Mouse (Mus musculus) limb, embryonic 10.5 days (tissue): ENCODE results near the gene Rnf128. TPM values are rescaled to one million over a fixed set of nuclear protein-coding genes. Genes with fewer than 3 reads are reported as not detected.
A peak's percentile ranks its signal among the peaks of the same experiment; 100 is the strongest.

ENCODE experiments used
- DNase-seq: peaks from one replicate; pipeline ENCODE4 v3.0.0-alpha.2; 2017; ENCODE audit warnings: low spot score
- H3K27ac ChIP-seq: fragments of 300-500 bp; sonication (generic); 2 replicates; pipeline ENCODE4 v1.5.1; 2016; ENCODE audit warnings: mild to moderate bottlenecking
- H3K27me3 ChIP-seq: fragments of 300-500 bp; sonication (generic); 2 replicates; pipeline ENCODE4 v1.6.1; 2016; ENCODE audit warnings: low read depth, mild to moderate bottlenecking; ENCODE audit not compliant: poor library complexity, severe bottlenecking
- H3K36me3 ChIP-seq: fragments of 300-500 bp; sonication (generic); 2 replicates; pipeline ENCODE4 v1.6.1; 2016; ENCODE audit warnings: mild to moderate bottlenecking, moderate library complexity
- H3K4me1 ChIP-seq: fragments of 300-500 bp; sonication (generic); 2 replicates; pipeline ENCODE4 v1.6.1; 2016
- H3K4me3 ChIP-seq: fragments of 300-500 bp; sonication (generic); 2 replicates; pipeline ENCODE4 v1.5.1; 2016; ENCODE audit warnings: mild to moderate bottlenecking, moderate library complexity
- H3K9me3 ChIP-seq: fragments of 300-500 bp; sonication (generic); replicated peaks from 2 replicates; pipeline ENCODE4 v1.6.1; 2016; ENCODE audit warnings: mild to moderate bottlenecking
- WGBS: fragments of 180-500 bp; shearing (Covaris S2); methylation state at CpG from one replicate; pipeline ENCODE4 v1.1.7; 2016; 5-methylcytosine and 5-hydroxymethylcytosine counted together
- polyA plus RNA-seq: library from polyadenylated mRNA; unstranded; fragments of >200 nt; fragmentation: Nextera tagmentation; extraction: Ambion mirVana; gene quantifications from 2 replicates; pipeline ENCODE4 v1.2.1, GENCODE M21; 2016

The Rnf128 gene
- polyA plus RNA-seq, 1 experiment from 2014 or later: 3.4 TPM

DNA sequence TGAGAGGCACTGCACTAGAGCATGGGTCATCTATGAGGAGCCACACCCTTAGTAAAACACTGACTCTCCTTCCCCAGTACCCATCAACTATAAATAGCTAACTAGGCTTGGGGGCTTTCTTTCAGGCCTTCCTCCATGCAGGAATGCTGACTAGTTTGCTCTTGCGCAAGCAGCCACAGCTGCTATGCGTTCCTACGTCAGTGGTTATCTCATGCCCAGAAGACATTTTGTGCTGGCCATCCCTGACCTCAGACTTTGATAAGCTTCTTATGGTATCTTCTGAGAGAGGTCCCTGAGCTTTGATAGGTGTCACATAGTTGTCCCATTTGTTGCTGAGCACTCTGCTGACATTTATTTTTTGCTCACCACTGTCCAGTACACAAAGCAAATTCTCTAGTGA is 90.2 kb downstream of the Rnf128 start:
- no peaks in the 10 kb centered on the region for H3K36me3 ChIP-seq
- no peaks in the 10 kb centered on the region for H3K9me3 ChIP-seq
- H3K4me1 ChIP-seq: no peaks in the 10 kb centered on the region
- no peak for DNase-seq
- H3K4me3 ChIP-seq: no peak overlapping the region
- WGBS: 86% methylated on average over 3 of the region's 3 CpGs
- H3K27ac ChIP-seq: no peak overlapping the region
- H3K27me3 ChIP-seq: peaks cover 53% of the 10 kb centered on the region; the same call in 1 of the 2 replicates

- H3K36me3 ChIP-seq: no peaks in the 10 kb centered on the region
- H3K4me3 ChIP-seq: no peak overlapping the region
- WGBS: 66% methylated on average over 5 of the region's 5 CpGs
- H3K27ac ChIP-seq: no peak overlapping the region
- H3K27me3 ChIP-seq: peaks cover 53% of the 10 kb centered on the region; the same call in 1 of the 2 replicates
- H3K9me3 ChIP-seq: no peaks in the 10 kb centered on the region
- DNase-seq: no peak
- H3K4me1 ChIP-seq: no peaks in the 10 kb centered on the region
These were observed 91.4 kb downstream of the Rnf128 start for GRCm38 (mm10) chrX:139654350-139655063.

DNA sequence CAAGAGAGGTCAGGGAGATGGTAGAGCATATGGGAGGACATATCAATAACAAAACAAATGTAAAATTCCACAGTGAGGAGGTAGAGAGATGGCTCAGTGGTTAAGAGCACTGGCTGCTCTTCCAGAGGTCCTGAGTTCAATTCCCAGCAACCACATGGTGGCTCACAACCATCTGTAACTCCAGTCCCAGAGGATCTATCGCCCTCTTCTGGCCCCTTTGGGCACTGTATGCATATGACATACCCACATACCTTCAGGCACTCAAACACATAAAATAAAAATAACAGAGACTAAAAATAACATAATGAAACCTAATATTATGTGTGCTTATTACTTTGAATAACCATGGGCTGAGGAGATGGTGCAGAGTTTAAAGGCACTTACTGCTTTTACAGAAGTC is 99.0 kb downstream of the Rnf128 start:
- Histone ChIP-seq H3K27me3 (peaks cover 26% of the 10 kb centered on the region; the same call in 1 of the 2 replicates), H3K4me3 (no peak overlapping the region), H3K27ac (no peak overlapping the region), H3K9me3 (no peaks in the 10 kb centered on the region), H3K4me1 (no peaks in the 10 kb centered on the region), H3K36me3 (no peaks in the 10 kb centered on the region)
- 29% methylated on average over 1 of the region's 1 CpGs for WGBS
- no peak for DNase-seq

- Histone ChIP-seq H3K36me3 (no peaks in the 10 kb centered on the region), H3K27ac (no peak overlapping the region), H3K27me3 (peaks cover 32% of the 10 kb centered on the region; the same call in 1 of the 2 replicates), H3K4me1 (no peaks in the 10 kb centered on the region), H3K9me3 (no peaks in the 10 kb centered on the region), H3K4me3 (no peak overlapping the region)
- no peak for DNase-seq
- 86% methylated on average over 2 of the region's 2 CpGs for WGBS
These were observed 102.7 kb downstream of the Rnf128 start for GRCm38 (mm10) chrX:139665829-139666228.

DNA sequence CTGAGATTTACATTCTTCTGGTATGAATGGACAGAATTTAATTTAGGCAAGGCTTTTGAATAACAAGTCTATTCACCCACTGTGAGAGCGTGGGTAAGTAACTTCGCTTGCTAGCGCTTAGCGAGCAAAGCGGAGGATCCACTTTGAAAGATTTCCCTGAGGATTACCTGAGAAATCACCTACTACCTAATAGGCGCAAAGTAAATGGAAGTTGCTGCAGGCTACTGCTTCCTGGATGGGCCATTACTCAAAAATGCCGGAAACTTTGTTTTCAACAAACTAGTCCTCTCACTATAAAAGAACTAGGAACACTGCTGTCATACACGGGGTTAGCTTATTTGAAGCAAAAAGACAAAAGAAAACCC is 121.3 kb downstream of the Rnf128 start:
- WGBS: 23% methylated on average over 8 of the region's 8 CpGs
- H3K36me3 ChIP-seq: no peaks in the 10 kb centered on the region
- peak; percentile 28 for DNase-seq
- H3K27ac ChIP-seq: peak overlapping the region; percentile 68
- no peaks in the 10 kb centered on the region for H3K4me1 ChIP-seq
- H3K9me3 ChIP-seq: no peaks in the 10 kb centered on the region
- H3K4me3 ChIP-seq: peak overlapping the region; percentile 58
- H3K27me3 ChIP-seq: peaks cover 51% of the 10 kb centered on the region

GRCm38 (mm10) chrX:139684775-139685695 is 121.9 kb downstream of the Rnf128 start, which contains the start of gene Tbc1d8b:
TSS of gene Tbc1d8b (plus strand) at chrX:139684996.
- Histone ChIP-seq H3K27ac (peak within 1 kb of the TSS; percentile 68), H3K27me3 (peaks cover 53% of the 10 kb centered on the region), H3K9me3 (no peaks in the 10 kb centered on the region), H3K4me1 (no peaks in the 10 kb centered on the region), H3K4me3 (peak within 1 kb of the TSS; percentile 58), H3K36me3 (no peaks in the 10 kb centered on the region)
- peak; percentile 55 for DNase-seq
- 14% methylated on average over 43 of the region's 43 CpGs for WGBS

DNA sequence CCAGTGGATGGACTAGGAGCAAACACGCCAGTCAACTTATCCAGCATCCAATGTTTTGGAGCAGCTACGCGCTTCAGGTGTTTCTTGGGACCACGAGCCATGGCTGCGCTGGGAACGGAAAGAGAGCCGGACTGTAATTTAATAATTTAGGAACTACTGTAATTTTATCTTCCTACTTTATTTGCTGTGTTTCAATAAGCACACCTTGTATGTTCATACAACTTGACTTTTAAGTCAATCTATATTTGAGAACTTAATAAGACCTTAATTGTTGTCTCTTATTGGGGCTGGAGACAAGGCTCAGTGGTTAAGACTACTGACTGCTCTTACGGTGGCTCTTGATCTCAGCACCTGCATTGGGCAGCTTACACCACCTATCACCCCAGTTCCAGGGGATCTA is 151.3 kb downstream of the Rnf128 start, which contains the start of gene Gm15013:
Gm15013 (minus strand) TSS at position 101 of the 400 bp plus-strand sequence.
- H3K27ac ChIP-seq: no peak within 1 kb of the TSS
- H3K4me3 ChIP-seq: no peak within 1 kb of the TSS
- H3K4me1 ChIP-seq: no peaks in the 10 kb centered on the region
- no peaks in the 10 kb centered on the region for H3K36me3 ChIP-seq
- 97% methylated on average over 8 of the region's 8 CpGs for WGBS
- no peaks in the 10 kb centered on the region for H3K9me3 ChIP-seq
- no peak for DNase-seq
- peaks cover 34% of the 10 kb centered on the region for H3K27me3 ChIP-seq

GRCm38 (mm10) chrX:139722350-139722749 is 159.2 kb downstream of the Rnf128 start:
- 92% methylated on average over 2 of the region's 2 CpGs for WGBS
- H3K27me3 ChIP-seq: peaks cover 60% of the 10 kb centered on the region
- DNase-seq: no peak
- H3K4me3 ChIP-seq: no peak overlapping the region
- H3K27ac ChIP-seq: no peak overlapping the region
- H3K4me1 ChIP-seq: no peaks in the 10 kb centered on the region
- H3K36me3 ChIP-seq: no peaks in the 10 kb centered on the region
- H3K9me3 ChIP-seq: no peaks in the 10 kb centered on the region

Other genes starting within 250 kb of the Rnf128 start
- gene Trap1a, start 229.6 kb upstream of the Rnf128 start, polyA plus RNA-seq: not detected in 2 replicates
- 1.3 and 1.4 TPM in 2 replicates for gene D330045A20Rik, start 82.9 kb upstream of the Rnf128 start, polyA plus RNA-seq
- gene Tbc1d8b, start 121.7 kb downstream of the Rnf128 start, polyA plus RNA-seq: 0.80 and 1.2 TPM in 2 replicates
- 0.19 and 0.25 TPM in 2 replicates for gene Gm15013, start 151.2 kb downstream of the Rnf128 start, polyA plus RNA-seq
- not detected in 2 replicates for gene Ripply1, start 219.0 kb downstream of the Rnf128 start, polyA plus RNA-seq
- not detected in 2 replicates for gene Cldn2, start 237.5 kb downstream of the Rnf128 start, polyA plus RNA-seq